Mouse (Mus musculus) cerebellum, postnatal 25 days (tissue): Measurements from ENCODE around the gene Lcn4.

Experiments used
- DNase-seq, 2 experiments: peaks; one replicate each; pipeline ENCODE4 v3.0.0; 2021; ENCODE audit warnings: mixed read lengths in 2 of 2

Lcn4 gene

DNA sequence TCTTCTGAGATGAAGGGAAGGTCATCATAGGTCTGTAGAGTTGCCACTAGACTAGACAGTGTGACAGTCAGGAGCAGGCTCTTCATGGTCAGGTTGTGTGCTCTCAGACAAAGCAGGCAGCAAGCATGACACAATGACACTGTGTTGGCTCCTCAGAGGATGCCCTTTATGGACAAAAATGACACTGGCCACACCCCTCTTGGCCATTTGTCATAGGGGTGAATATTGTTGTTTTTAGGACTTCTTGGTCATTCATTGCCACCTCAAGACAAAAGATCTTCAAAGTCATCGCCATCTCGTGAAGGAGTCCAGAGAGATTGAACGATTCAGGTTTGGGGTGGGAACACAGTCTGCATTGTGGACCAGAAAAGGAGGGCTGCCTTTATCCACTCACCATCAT is at the start of gene Lcn4:
Gene Lcn4 (minus strand): TSS at position 101 of the 400 bp plus-strand sequence.
- no peak for DNase-seq

DNA sequence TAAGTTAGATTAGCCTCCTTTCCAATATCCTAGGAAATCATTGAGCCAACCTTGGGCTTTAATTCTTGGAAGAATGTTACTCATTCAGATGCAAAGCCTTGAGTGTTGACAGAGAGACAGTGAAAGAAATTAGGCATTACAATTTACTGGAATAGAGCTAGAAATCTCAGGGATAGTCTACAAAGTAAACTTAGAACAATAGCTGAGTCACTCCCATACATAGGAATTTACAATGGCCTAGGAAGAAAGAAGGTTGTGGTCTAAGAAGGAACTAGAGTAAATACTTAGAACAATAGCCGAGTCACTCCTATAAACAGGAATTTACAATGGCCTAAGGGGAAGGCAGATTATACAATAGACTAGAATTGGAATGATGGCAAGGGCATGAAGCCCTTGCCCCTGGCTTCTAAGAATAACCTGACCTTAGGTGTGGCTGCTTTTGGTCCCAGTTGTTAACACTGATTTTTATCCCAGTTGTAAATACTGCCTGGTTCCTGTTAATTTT is 15.1 kb upstream of the Lcn4 start:
- DNase-seq = no peak

DNA sequence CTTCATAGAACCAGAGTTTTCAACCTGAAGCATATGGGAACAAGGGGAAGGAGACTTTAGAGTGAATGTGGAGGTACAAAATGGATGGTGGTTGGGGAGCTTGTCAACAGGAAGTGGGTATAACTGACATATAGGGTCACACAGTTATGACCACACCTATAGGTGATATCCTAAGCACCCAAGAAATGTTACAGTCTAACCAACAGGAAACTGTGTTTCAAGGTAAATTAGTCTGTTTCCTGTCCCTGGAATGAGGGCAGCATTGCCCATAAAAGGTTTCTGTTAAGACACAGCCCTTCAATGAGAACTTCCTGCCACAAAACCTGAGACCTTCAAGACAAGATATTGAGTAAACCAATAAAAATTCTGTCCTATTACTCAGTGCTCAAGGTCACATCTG is 2.3 kb downstream of the Lcn4 start:
- DNase-seq = no peak

DNA sequence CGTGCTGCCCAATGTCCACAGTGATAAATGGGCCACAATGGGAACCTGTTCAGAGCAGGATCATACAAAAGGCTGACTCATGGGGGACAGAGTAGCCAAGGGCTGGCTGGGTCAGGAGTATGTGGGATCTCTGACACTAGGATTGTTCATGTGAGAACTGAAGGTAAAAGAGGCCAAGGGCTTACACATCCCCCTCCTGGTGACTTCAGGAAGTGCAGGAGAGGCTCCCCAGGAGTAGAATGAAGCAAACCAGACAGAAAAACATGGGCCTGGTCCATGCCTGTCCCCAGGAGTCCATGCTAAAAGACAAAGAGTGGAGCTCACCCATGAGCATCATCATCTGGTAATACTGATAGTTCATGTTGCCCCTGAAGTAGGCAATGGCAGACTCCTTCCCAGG is 7.5 kb downstream of the Lcn4 start:
- peak; percentile 26 to 65 for DNase-seq

DNA sequence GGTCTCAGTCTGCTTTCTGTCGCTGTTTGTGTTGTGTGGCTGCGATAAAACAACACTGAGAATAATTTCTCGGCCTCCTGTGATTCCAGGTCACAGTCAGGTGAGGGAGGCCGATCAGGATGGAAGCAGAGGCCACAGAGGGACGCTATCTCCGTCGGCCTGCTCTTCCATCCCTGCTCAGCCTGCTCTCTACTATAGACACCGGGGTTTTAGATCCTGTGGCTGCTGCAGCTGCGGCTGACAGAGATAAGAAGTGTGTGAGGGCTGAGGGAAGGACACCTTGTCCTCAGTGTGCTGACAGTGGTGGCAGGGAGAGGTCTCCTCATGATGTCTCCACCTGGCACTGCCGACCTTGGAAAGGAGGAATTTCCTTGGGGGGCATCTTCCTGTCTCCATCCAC is 8.0 kb downstream of the Lcn4 start:
- no peak for DNase-seq

DNA sequence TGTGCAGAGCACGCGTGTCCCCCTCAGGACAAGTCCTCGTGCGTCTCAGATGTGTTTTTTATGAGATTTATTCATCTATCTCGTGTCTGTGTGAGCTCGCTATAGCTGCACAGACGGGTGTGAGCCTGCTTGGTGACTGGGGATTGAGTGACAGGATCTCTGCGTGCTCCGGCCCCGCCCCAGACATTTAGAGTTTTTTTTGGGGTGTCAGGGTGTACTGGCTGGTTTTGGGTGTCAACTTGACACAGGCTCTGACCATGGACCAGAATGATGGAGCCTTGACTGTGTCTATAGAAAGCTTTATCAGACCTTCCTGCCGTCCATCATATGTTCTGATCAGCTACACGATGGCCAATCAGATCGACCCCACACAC is 8.6 kb downstream of the Lcn4 start:
- DNase-seq = no peak

DNA sequence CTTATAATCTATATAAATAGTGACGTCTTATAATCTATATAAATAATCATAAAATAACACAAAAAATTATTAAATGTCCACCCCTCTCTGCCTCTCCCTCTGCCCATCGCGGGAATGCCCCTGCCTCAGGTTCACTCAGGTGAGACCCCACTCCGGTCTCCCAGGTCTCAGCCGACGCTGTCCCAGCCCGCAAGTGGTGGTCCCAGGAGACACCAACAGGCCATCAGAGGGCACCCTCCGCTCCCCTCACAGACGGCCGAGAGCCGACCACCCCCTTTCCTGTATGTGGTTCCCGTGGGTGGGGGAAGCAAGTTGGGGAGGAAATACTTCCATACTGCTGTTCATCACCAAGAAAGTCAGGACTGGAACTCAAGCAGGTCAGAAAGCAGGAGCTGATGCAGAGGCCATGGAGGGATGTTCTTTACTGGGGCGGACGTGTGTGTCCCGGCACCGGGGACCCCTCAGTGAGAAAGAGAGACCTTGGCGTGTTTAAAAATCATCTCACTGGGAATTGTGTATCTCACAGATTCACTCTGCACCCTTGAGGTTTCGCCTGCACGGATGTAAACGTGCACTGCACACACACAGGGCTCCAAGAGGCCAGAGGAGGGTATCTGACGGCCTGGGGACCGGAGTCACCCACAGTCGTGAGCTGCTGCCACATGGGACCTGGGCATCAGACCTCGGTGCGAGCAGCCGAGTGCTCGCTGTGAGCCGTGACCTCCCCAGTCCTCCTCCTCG is 9.1 kb downstream of the Lcn4 start:
- DNase-seq = no peak

DNA sequence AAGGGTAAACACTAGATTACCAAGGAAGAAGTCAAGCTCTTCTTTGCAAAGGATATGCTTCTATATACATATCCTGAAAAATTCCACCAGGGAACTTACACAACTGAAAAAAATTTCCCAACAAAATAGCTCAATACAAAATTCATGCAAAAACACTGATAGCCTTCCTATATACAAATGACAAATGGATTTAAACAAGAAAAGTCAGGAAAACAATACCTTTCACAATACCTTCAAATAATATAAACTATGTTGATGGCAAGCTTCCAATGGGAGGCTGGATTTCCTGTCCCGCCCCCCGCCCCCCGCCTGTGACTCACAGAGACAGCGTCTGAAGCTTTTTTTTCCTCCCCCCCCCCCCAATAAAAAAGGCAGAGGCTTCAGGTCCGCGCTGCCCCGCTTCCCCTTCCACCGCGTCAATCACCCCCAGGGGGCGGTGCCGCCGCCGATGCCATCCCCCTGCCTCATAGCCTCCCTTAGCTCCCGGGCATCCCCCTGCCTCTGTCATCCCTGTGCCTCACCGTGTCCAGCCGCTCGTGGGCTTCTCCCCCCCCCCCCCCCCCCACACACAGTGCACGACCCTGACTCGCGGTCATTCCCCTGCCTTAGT is 9.8 kb downstream of the Lcn4 start:
- no peak for DNase-seq

DNA sequence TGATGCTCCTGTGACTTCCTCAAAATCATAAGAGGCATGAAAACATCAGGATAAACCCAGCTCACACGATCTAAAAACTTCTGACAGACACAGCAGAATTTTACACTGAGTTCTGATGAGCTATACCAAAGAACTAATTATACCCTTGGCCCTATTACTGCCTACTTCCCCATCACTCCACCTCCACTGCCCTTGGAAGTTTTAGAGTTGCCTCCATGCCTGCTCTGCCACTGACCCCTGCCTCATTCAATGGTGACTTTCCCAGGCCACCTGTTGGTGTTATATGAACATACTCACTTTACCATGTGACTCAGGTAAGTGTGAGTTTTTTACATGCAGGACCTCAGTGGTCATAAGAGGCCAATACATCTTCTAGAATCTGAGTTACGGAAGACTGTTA is 13.7 kb downstream of the Lcn4 start:
- DNase-seq = no peak

DNA sequence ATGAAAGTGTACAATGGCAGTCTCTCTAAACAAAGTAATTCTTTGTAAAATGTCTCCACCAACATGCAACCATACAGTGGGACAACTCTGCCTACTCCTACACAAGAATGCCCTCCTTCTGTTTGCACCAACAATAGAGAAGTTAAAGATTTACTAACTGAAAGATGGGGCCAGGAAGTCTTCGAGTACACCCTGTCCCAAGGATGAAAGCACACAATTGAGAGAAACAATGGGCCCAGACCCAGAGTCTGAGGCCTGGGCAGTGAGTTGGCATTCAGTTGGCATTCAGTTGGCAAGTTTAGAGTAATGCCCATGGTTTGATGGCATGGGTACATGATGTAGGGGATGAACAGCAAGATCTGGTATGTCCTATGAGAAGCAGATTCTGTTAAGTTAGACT is 16.4 kb downstream of the Lcn4 start:
- no peak for DNase-seq

DNA sequence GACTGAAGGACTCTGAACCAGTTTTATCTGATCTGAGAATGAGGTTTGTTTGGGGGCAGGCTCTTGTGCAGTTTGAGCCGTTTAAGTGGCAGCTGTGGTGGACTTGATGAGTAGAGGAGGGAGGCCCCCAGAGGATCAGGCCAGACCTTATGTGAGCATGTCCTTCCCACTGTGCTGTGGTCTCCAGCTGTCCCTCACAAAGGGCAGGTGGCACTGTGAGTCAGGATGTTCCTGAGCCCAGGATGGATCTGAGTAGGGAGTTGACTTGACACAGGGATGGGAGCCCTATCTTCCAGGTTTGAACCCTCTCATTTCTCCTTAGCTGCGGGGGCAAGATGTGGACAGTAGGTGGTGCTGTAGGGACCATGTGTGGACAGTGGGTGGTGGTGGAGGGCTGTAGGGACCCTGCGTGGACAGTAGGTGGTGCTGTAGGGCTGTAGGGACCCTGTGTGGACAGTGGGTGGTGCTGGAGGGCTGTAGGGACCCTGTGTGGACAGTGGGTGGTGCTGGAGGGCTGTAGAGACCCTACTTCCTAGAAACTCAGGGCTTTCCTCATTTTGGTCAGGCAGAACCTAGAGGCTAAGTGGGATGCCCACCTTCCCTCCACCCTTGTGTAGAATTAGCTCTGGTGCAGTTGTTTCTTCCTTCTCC is 24.3 kb downstream of the Lcn4 start:
- peak; percentile 67 to 78 for DNase-seq

DNA sequence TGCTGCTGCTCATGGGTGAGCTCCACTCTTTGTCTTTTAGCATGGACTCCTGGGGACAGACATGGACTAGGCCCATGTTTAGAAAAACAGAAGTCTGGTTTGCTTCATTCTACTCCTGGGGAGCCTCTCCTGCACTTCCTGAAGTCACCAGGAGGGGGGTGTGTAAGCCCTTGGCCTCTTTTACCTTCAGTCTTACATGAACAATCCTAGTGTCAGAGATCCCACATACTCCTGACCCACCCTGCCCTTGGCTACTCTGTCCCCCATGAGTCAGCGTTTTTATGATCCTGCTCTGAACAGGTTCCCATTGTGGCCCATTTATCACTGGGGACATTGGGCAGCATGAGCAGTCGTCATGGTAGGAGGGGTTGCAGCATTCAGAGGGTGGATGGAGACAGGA is 27.1 kb downstream of the Lcn4 start:
- peak in 1 of 2 experiments; percentile 48 for DNase-seq

DNA sequence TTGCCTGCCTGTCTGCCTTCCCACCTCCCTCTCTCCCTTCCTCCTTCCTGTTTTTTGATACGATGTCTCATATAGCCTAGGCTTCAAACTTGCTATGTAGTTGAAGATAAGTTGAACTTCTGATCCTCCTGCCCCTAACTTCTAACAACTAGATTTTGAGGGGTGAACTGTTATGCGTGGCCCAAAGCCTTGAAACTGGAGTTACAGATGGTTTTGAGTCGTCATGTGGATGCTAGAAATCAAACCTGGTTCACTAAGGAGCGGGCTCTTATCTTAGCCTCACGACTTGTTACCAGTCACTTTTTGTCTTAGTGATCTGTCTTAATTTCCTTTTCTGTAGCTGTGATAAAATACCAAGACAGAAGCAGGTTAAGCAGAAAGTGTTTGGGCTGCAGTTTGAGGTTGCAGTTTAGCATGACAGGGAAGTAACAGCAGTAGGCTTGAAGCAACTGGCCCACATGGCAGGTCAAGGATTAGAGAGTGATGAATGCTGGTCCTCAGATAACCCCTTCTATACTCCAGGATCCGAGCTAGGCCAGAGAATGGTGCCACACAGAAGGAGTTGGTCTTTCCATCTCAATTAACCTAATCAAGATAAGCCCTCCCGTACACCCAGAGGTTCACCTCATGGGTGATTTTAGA is 30.0 kb downstream of the Lcn4 start:
- no peak for DNase-seq

DNA sequence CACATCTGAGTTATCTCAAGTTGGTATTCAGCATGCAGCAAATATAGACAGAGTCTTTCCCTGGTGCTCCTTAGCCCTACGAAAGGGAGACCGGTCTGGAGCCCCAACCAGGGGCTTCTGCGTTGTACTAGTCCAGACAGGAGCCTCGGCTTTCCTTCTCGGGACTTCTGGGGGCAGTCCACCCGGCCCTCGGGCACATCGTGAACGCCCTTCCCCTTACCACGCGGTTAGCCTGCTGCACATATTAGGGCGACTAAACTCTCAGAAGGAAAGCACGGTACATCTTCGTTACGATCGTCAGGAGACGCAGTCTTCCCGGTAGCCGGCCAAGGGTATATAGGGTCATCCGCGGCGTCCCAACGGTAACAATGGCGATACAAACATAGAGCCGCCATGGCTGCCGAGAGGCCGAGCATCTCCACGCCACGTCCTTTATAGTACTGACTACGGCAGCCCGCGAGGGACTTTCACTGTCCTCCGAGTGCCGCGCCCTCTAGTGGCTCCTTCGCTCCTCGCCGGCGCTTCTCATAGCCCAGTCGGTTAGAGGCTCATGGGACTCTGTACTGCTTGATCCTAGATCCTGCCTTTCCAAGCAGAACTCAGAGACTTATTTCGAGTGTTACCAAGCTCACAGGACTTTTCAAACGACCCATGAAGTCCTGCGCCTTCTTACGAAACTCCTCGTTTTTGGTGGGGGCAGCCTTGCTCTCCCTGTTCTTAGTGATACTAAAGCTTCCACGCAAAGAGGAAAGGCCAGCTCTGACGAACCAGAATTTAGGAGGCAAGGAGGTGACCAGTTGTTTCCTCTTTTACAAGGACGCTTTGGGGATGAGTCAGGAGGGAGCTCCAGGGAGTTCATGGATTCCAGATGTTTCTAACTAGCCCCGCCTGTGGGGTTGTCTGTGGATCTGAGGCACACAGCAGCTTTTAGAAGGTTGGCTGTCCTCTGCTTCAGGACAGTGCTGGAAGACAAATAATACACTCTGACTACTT is 30.9 kb downstream of the Lcn4 start:
- DNase-seq = peak; percentile 99

DNA sequence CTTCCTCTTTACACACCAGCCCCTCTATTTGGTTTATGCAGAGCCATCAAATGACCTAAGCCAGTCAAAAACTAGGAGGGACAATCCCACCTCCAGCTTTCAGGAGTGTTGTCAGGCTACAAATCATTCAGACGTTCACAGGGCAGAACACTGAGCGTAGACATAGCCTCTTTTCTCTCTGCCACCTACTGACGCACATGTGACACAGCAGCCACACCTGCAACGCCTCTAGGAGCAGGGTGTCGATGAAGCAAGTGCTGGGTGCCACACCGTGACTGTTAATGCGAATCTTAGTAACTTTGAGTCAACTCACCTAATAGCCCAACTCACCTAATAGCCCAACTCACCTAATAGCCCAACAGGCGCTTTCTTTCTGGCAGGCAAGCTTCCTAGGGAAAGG is 32.0 kb downstream of the Lcn4 start:
- peak in 1 of 2 experiments; percentile 34 for DNase-seq

DNA sequence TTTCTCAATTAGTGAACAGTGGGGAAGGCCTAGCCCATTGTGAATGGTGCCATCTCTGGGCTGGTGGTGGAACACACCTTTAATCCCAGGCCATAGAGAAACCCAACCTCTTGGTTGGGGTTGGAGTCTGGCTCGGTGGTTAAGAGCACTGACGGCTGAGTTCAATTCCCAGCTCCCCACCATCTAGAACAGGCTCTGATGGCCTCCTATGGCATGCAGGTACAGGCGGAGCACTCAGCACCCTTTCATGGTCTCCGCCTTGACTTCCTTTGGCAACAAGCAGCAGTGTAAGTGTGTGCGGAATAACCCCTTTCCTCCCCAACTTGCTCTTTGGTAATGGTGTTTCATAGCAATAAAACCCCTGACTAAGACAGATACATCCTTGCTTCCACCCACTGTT is 32.5 kb downstream of the Lcn4 start:
- no peak for DNase-seq

DNA sequence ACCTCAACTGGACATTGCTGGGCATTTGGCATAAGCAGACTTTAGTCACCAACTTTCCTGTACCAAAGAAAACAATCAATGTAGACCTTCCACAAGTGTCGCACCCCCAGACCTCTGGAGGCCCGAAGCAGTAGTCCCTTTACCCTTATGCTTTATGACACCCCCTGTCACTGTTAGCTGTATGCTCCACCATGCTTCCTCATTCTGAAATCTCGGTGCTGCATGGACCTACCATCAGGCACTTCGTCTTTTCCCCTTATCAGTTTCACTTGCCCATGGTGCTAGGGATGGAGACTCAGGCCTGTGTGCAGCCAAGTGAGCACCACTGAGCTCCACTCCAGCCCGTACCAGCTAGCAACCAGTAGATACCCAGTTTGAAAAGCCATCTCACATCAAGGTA is 33.0 kb downstream of the Lcn4 start:
- no peak for DNase-seq

DNA sequence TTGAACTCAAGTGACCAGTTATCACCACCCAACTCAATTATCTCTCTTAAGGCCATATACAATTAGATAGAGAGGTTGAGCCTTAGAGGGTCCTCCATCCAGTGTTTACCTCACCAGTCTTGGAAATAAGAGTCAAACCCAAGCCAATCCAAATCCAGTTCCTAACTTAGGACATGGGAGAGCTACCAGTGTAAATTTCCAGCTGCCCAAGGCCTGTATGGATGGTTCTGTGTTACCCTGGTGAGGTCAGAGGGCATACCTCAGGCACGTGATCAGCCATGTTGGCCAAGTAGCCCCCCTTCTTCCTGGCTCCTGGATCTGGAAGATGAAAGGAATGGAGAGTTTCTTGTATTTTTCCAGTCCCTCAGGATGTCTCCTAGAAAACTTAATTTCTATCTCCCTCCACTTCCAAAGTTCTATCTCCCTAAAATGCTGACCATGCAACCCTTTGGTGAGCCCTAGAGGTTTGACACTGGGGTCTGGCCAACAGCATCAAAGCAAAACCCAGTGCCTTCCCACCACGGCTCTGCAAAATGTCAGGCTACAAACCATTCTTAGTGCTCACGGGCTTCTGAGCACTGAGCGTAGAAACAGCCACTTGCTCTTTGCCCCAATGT is 33.7 kb downstream of the Lcn4 start:
- no peak for DNase-seq

DNA sequence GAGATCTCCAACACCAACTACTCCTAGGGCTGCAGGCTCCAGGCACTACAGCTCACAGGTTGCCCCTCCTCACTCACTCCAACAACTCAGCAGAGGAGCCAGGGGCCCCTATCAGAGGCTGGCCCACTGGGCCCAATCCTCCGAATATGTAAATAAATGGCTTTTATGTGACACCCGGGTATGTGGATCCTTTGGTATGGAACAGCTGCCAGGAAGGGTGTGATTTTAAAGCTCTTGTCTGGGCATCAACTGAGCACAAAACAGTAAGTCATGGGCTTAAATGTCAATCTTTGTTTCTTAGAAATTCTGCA is 34.8 kb downstream of the Lcn4 start:
- no peak for DNase-seq

DNA sequence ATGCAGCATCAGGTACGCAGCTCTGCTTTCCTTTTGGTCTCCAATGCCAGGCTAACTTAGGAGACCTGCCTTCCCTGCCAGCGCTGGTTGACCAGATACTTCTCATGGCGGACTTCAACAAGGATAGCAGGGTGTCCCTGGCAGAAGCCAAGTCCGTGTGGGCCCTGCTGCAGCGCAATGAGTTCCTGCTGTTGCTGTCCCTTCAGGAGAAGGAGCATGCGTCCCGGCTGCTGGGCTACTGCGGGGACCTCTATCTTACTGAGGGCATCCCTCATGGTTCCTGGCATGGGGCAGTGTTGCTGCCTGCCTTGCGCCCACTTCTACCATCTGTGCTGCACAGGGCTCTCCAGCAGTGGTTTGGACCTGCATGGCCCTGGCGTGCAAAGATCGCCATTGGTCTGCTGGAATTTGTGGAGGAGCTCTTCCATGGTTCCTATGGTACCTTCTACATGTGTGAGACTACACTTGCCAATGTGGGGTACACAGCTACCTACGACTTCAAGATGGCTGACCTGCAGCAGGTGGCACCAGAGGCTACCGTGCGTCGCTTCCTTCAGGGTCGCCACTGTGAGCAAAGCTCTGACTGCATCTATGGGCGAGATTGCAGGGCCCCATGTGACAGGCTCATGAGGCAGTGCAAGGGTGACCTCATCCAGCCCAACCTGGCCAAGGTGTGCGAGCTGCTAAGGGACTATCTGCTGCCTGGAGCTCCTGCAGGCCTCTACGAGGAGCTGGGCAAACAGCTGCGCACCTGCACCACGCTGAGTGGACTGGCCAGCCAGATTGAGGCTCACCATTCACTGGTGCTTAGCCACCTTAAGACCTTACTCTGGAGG is 35.4 kb downstream of the Lcn4 start:
- peak; percentile 18 to 26 for DNase-seq
